Comparison of ENCODE assay signal across 8 mouse cellular contexts in the genomic region with DNA sequence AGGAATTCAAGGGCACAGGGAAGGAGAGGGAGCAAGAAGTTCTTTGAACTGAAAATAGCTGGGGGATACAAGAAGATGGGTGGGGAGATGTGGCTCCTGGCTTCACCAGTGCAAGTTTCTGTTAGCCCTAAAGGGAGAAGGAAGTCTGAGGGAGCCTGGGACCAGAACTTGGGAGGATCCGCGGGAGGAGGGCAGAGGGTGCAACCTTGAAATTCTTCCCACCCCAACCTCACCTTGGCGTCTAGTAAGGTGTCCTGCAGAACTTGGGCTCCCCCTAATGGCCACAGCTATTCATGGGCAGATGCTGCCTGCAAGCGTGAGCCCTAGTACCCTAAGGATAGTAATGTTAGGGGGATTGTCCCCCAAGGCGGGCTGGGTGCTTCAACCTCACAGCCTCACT. TPM values are rescaled to one million over a fixed set of nuclear protein-coding genes. Genes with fewer than 3 reads are reported as not detected.
A peak's percentile ranks its signal among the peaks of the same experiment; 100 is the strongest.
DNase-seq lines count a peak whose midpoint lies in the region; ATAC-seq and TF ChIP-seq lines count a peak whose summit lies in the region.

No protein-coding gene starts in this region.

- peaks cover 4 to 13% of the 10 kb centered on the region in 2 experiments; a peak in 3 of 4 replicates for H3K4me1 ChIP-seq in ES-E14 (ENCODE audit: control insufficient read depth in 2 of 2, insufficient read depth in 2 of 2, low read length in 2 of 2, poor library complexity in 1 of 2)
- peaks cover 39% of the 10 kb centered on the region for H3K4me1 ChIP-seq in forebrain, embryonic 12.5 days
- H3K4me1 ChIP-seq in lung, embryonic 15.5 days, result peaks cover 39% of the 10 kb centered on the region

- no peaks in the 10 kb centered on the region for H3K27me3 ChIP-seq in forebrain, embryonic 12.5 days
- H3K27me3 ChIP-seq in lung, embryonic 15.5 days, result peaks cover 3% of the 10 kb centered on the region; the same call in 1 of the 2 replicates

- intact Hi-C loops in heart, postnatal 10 days (cut with DNase I), result loop anchor here (1.0 to 10.0 kb wide), 7 partner anchors 18 to 264 kb away; partner anchors contain the start of genes C1rb, C1rl, Grcc10 and Lpcat3

- H3K4me2 ChIP-seq in forebrain, embryonic 12.5 days, result peak overlapping the region; percentile 76; the same call in 1 of the 2 replicates
- peak overlapping the region; percentile 79 for H3K4me2 ChIP-seq in lung, embryonic 15.5 days

- H3K4me3 ChIP-seq in ES-E14 (ENCODE audit: insufficient read depth in 1 of 2, low read depth in 1 of 2, low read length in 2 of 2, poor library complexity in 1 of 2, severe bottlenecking in 1 of 2), result peak overlapping the region in 1 of 2 experiments; percentile 23; a peak in 2 of 4 replicates
- H3K4me3 ChIP-seq in forebrain, embryonic 12.5 days (replicated peaks), result no peak overlapping the region
- H3K4me3 ChIP-seq in lung, embryonic 15.5 days, result peak overlapping the region; percentile 11

- peak; percentile 18; the same call in 1 of the 2 replicates for ATAC-seq in forebrain, embryonic 12.5 days (ENCODE audit: low FRiP score)
- no peak for ATAC-seq in lung, embryonic 15.5 days (ENCODE audit: borderline replicate concordance, extremely low read depth, low FRiP score, low TSS enrichment)

- H3K9ac ChIP-seq in ES-E14 (ENCODE audit: insufficient read depth, low read depth, low read length, poor library complexity, severe bottlenecking), result peak overlapping the region; percentile 40; the same call in 1 of the 2 replicates
- peak overlapping the region; percentile 97; the same call in 1 of the 2 replicates for H3K9ac ChIP-seq in forebrain, embryonic 12.5 days
- peak overlapping the region; percentile 92; the same call in 1 of the 2 replicates for H3K9ac ChIP-seq in lung, embryonic 15.5 days

- WGBS in forebrain, embryonic 12.5 days, result 3% methylated on average over 5 of the region's 5 CpGs
- WGBS in lung, embryonic 15.5 days, result 5% methylated on average over 5 of the region's 5 CpGs

- DNase-seq in ES-E14 (ENCODE audit: low read depth, low spot score), result peak; percentile 88
- DNase-seq in c-Kit-positive CD71-positive TER-119-positive erythroid progenitor cells, embryonic 14.5 days (ENCODE audit: low spot score), result peak; percentile 65
- peak; percentile 90 to 92 for DNase-seq in heart, postnatal 10 days
- peak; percentile 93 to 94 for DNase-seq in kidney, postnatal 36 days
- DNase-seq in ovary, postnatal 14 days (ENCODE audit: low spot score), result peak; percentile 77
- peak; percentile 91 for DNase-seq in thymus, postnatal 14 days

- in situ Hi-C loops in ES-E14 (cut with MboI; ENCODE audit: low sequenced_read_pairs in 2 of 2, unreplicated experiment in 2 of 2), result no loop called here

- no peaks in the 10 kb centered on the region for H3K9me3 ChIP-seq in ES-E14 (ENCODE audit: control insufficient read depth, insufficient read depth, low read depth, low read length)
- H3K9me3 ChIP-seq in forebrain, embryonic 12.5 days, result no peaks in the 10 kb centered on the region
- H3K9me3 ChIP-seq in lung, embryonic 15.5 days, result no peaks in the 10 kb centered on the region

- H3K27ac ChIP-seq in ES-E14 (ENCODE audit: insufficient read depth, low read depth, low read length, poor library complexity, severe bottlenecking), result no peak overlapping the region
- peak overlapping the region; percentile 98 for H3K27ac ChIP-seq in forebrain, embryonic 12.5 days
- peak overlapping the region; percentile 99 for H3K27ac ChIP-seq in lung, embryonic 15.5 days

- no peaks in the 10 kb centered on the region; the same call in 1 of the 2 replicates for H3K36me3 ChIP-seq in ES-E14 (ENCODE audit: control insufficient read depth, insufficient read depth, low read length, poor library complexity, severe bottlenecking)
- no peaks in the 10 kb centered on the region for H3K36me3 ChIP-seq in forebrain, embryonic 12.5 days (replicated peaks)
- no peaks in the 10 kb centered on the region for H3K36me3 ChIP-seq in lung, embryonic 15.5 days

TF ChIP-seq in ES-E14, 5 proteins besides CTCF, POLR2A, EP300 and RAD21:
- TF ChIP-seq ZC3H11A (IDR thresholded peaks at IDR 0.05; ENCODE audit: borderline replicate concordance, low read depth, low read length) (peak; percentile 78), MAFK (IDR thresholded peaks at IDR 0.05; ENCODE audit: insufficient read depth, low read depth, low read length) (no peak), HCFC1 (IDR thresholded peaks at IDR 0.05; ENCODE audit: borderline replicate concordance, insufficient read depth, low read length) (peak; percentile 75; the same call in 1 of the 2 replicates), CHD2 (IDR thresholded peaks at IDR 0.05; ENCODE audit: low read depth, low read length) (no peak), ZNF384 (IDR thresholded peaks at IDR 0.05; ENCODE audit: low read depth, low read length) (0 out of 2 replicates have a peak, but pooled peaks have one; percentile 51)

RNA-seq across cellular contexts. Expression of gene Atn1, which starts 2.9 kb away (rescaled TPM):
- 4.7 and 8.9 TPM in 2 replicates for total RNA-seq in ES-E14 (2012; rRNA removed)
- 17.6 and 19.2 TPM in 2 replicates for polyA plus RNA-seq in forebrain, embryonic 12.5 days (2016; fragmentation: Nextera tagmentation; extraction: Ambion mirVana)
- total RNA-seq in heart, postnatal 10 days (2021), result 10 to 100 TPM; 59.4 to 59.7 TPM
- polyA plus RNA-seq in lung, embryonic 15.5 days (2015; fragmentation: Nextera tagmentation; extraction: Ambion mirVana), result 15.6 and 16.1 TPM in 2 replicates

RNA-seq across cellular contexts. Expression of gene Gm45234, which starts 3.4 kb away (rescaled TPM):
- 0.13 TPM in 1 of 2 replicates, not detected in the other for total RNA-seq in ES-E14 (2012; rRNA removed)
- polyA plus RNA-seq in forebrain, embryonic 12.5 days (2016; fragmentation: Nextera tagmentation; extraction: Ambion mirVana), result not detected in 2 replicates
- total RNA-seq in heart, postnatal 10 days (2021), result under 1 TPM in 1 of 2 experiments, not detected in 1; 0.98 TPM
- polyA plus RNA-seq in lung, embryonic 15.5 days (2015; fragmentation: Nextera tagmentation; extraction: Ambion mirVana), result not detected in 2 replicates

RNA-seq across cellular contexts. Expression of gene Eno2, which starts 10.2 kb away (rescaled TPM):
- total RNA-seq in ES-E14 (2012; rRNA removed), result 10.1 and 17.9 TPM in 2 replicates
- 10.5 and 10.6 TPM in 2 replicates for polyA plus RNA-seq in forebrain, embryonic 12.5 days (2016; fragmentation: Nextera tagmentation; extraction: Ambion mirVana)
- 1 to 10 TPM; 3.4 to 3.7 TPM for total RNA-seq in heart, postnatal 10 days (2021)
- polyA plus RNA-seq in lung, embryonic 15.5 days (2015; fragmentation: Nextera tagmentation; extraction: Ambion mirVana), result 2.1 and 3.4 TPM in 2 replicates

RNA-seq across cellular contexts. Expression of gene Grcc10, which starts 18.1 kb away (rescaled TPM):
- 108 and 128 TPM in 2 replicates for total RNA-seq in ES-E14 (2012; rRNA removed)
- 550 and 568 TPM in 2 replicates for polyA plus RNA-seq in forebrain, embryonic 12.5 days (2016; fragmentation: Nextera tagmentation; extraction: Ambion mirVana)
- total RNA-seq in heart, postnatal 10 days (2021), result 100 to 1,000 TPM; 322 to 335 TPM
- polyA plus RNA-seq in lung, embryonic 15.5 days (2015; fragmentation: Nextera tagmentation; extraction: Ambion mirVana), result 406 and 416 TPM in 2 replicates

RNA-seq across cellular contexts. Expression of gene Lrrc23, which starts 20.3 kb away (rescaled TPM):
- 0.37 TPM in 1 of 2 replicates, not detected in the other for total RNA-seq in ES-E14 (2012; rRNA removed)
- 3.3 and 4.0 TPM in 2 replicates for polyA plus RNA-seq in forebrain, embryonic 12.5 days (2016; fragmentation: Nextera tagmentation; extraction: Ambion mirVana)
- total RNA-seq in heart, postnatal 10 days (2021), result not detected
- polyA plus RNA-seq in lung, embryonic 15.5 days (2015; fragmentation: Nextera tagmentation; extraction: Ambion mirVana), result 11.7 and 13.7 TPM in 2 replicates

Comparison
In these comparisons a context has a peak if more than half of its experiments do, and no peak if none do; other contexts are left out.
1. H3K9ac ChIP-seq: peak in every context shown above with its lines; median percentile 97 in forebrain, embryonic 12.5 days; 92 in lung, embryonic 15.5 days; 40 in ES-E14.